Comparison of ENCODE assay signal across 15 mouse cellular contexts in the genomic region with DNA sequence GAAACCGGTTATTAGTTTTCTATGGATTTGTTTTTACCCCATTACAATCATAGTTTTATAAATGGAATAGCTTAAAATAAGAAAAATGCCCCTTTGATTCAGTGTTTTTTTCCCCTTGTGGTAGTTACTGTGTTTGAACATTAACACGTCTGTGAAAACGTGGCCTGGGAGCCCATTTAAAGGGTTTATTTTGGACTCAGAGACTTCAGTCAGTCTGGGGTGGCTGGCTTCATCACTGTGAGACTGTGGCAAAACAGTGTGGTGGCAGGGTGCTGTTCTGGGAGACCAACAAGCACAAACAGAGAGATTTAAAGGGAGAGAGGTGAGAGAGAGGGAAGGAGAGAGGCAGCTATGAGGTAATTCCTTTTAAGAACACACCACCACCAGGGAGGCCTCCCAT. TPM values are rescaled to one million over a fixed set of nuclear protein-coding genes. Genes with fewer than 3 reads are reported as not detected.
DNase-seq lines count a peak whose midpoint lies in the region.
"Had no signal": no experiment of that assay in that cellular context is flagged by ENCODE, and none has a peak within 500 bp of the region (broad histone marks: within the 10 kb centered on the region; RNA-seq: fewer than 3 reads in every experiment).

No protein-coding gene starts in this region.

- peak; percentile 39 for DNase-seq in heart, adult 11 months
- no peak for DNase-seq in heart, postnatal 10 days
- DNase-seq in kidney, adult 8-10 months: peak; percentile 37 to 44
- DNase-seq in kidney, postnatal 10 days: no peak
- peak; percentile 61 for DNase-seq in kidney, adult 9 months
- DNase-seq in kidney, postnatal 36 days: peak; percentile 41 to 64
- no peak for DNase-seq in ovary, postnatal 14 days (ENCODE audit: low spot score)
- DNase-seq: adrenal gland, adult 8-10 months; B cell, adult 2 months; cerebellum, adult 11 months; cerebellum, adult 8-10 months; cerebellum, postnatal 14 days; embryo, embryonic 11 days; gastrocnemius, postnatal 10 days; heart, adult 2 months had no signal

- intact Hi-C loops in heart, postnatal 10 days (cut with DNase I): no loop called here

RNA-seq across cellular contexts. Expression of a gene that starts 55.2 kb away (rescaled TPM):
- total RNA-seq in heart, postnatal 10 days (2021): 100 to 1,000 TPM; 157 to 165 TPM

RNA-seq across cellular contexts. Expression of a gene that starts 55.2 kb away (rescaled TPM):
- 10 to 100 TPM; 60.3 to 82.0 TPM for total RNA-seq in heart, postnatal 10 days (2021)

Comparison
In these comparisons a context has a peak if more than half of its experiments do, and no peak if none do; other contexts are left out.
1. DNase-seq: peak in heart, adult 11 months (single experiment), kidney, adult 8-10 months (2 of 2), kidney, adult 9 months (single experiment) and kidney, postnatal 36 days (2 of 2); none in heart, postnatal 10 days (0 of 2), kidney, postnatal 10 days (single experiment) and ovary, postnatal 14 days (single experiment).